Mouse (Mus musculus): ENCODE data around the gene Prss35. TPM values are rescaled to one million over a fixed set of nuclear protein-coding genes. Genes with fewer than 3 reads are reported as not detected.

Prss35 gene
- polyA plus RNA-seq, 2 experiments, result 55.6 to 75.5 TPM

- Histone ChIP-seq H3K27ac (replicated peaks; ENCODE audit: low read depth, low read length) (no peak overlapping the region), H3K27me3 (ENCODE audit: control insufficient read depth, insufficient read depth, low read length) (no peaks in the 10 kb centered on the region), H3K9ac (ENCODE audit: low read depth, low read length, severe bottlenecking) (no peak overlapping the region), H3K4me3 (replicated peaks; ENCODE audit: low read length) (no peak overlapping the region), H3K36me3 (ENCODE audit: control insufficient read depth, insufficient read depth, low read length) (no peaks in the 10 kb centered on the region), H3K9me3 (ENCODE audit: control insufficient read depth, low read length) (no peaks in the 10 kb centered on the region), H3K4me2 (replicated peaks; ENCODE audit: low read depth, low read length, severe bottlenecking) (no peak overlapping the region), H3K4me1 (ENCODE audit: control insufficient read depth, insufficient read depth, low read length) (peaks cover 8% of the 10 kb centered on the region; the same call in 1 of the 2 replicates)
- no peak for ATAC-seq (ENCODE audit: low FRiP score, low read depth)
- 90% methylated on average over 4 of the region's 4 CpGs for WGBS
- TF ChIP-seq POLR2A (IDR thresholded peaks at IDR 0.05; ENCODE audit: borderline replicate concordance, extremely low read depth, insufficient read depth, insufficient read length), result no peak
- no peak for DNase-seq (ENCODE audit: low spot score)
These were observed 18.4 kb upstream of the Prss35 start for GRCm38 (mm10) chr9:86725066-86725465.

- Histone ChIP-seq H3K4me2 (replicated peaks; ENCODE audit: low read depth, low read length, severe bottlenecking) (no peak overlapping the region), H3K4me3 (replicated peaks; ENCODE audit: low read length) (no peak overlapping the region), H3K4me1 (ENCODE audit: control insufficient read depth, insufficient read depth, low read length) (peaks cover 8% of the 10 kb centered on the region; the same call in 1 of the 2 replicates), H3K9ac (ENCODE audit: low read depth, low read length, severe bottlenecking) (no peak overlapping the region), H3K27me3 (ENCODE audit: control insufficient read depth, insufficient read depth, low read length) (no peaks in the 10 kb centered on the region), H3K9me3 (ENCODE audit: control insufficient read depth, low read length) (no peaks in the 10 kb centered on the region), H3K36me3 (ENCODE audit: control insufficient read depth, insufficient read depth, low read length) (no peaks in the 10 kb centered on the region), H3K27ac (replicated peaks; ENCODE audit: low read depth, low read length) (no peak overlapping the region)
- DNase-seq (ENCODE audit: low spot score), result no peak
- no peak for TF ChIP-seq POLR2A (IDR thresholded peaks at IDR 0.05; ENCODE audit: borderline replicate concordance, extremely low read depth, insufficient read depth, insufficient read length)
- no peak for ATAC-seq (ENCODE audit: low FRiP score, low read depth)
- 33% methylated on average over 7 of the region's 7 CpGs for WGBS
These were observed 17.7 kb upstream of the Prss35 start for GRCm38 (mm10) chr9:86725604-86726380.

- Histone ChIP-seq H3K9ac (ENCODE audit: low read depth, low read length, severe bottlenecking) (no peak overlapping the region), H3K36me3 (ENCODE audit: control insufficient read depth, insufficient read depth, low read length) (no peaks in the 10 kb centered on the region), H3K27me3 (ENCODE audit: control insufficient read depth, insufficient read depth, low read length) (no peaks in the 10 kb centered on the region), H3K4me2 (replicated peaks; ENCODE audit: low read depth, low read length, severe bottlenecking) (no peak overlapping the region), H3K9me3 (ENCODE audit: control insufficient read depth, low read length) (no peaks in the 10 kb centered on the region), H3K4me1 (ENCODE audit: control insufficient read depth, insufficient read depth, low read length) (peaks cover 8% of the 10 kb centered on the region; the same call in 1 of the 2 replicates), H3K27ac (replicated peaks; ENCODE audit: low read depth, low read length) (no peak overlapping the region), H3K4me3 (replicated peaks; ENCODE audit: low read length) (no peak overlapping the region)
- no peak for TF ChIP-seq POLR2A (IDR thresholded peaks at IDR 0.05; ENCODE audit: borderline replicate concordance, extremely low read depth, insufficient read depth, insufficient read length)
- DNase-seq (ENCODE audit: low spot score) (no peak), ATAC-seq (ENCODE audit: low FRiP score, low read depth) (no peak)
- 83% methylated on average over 5 of the region's 5 CpGs for WGBS
These were observed 17.1 kb upstream of the Prss35 start for GRCm38 (mm10) chr9:86726381-86726720.

- no peak overlapping the region for H3K27ac ChIP-seq (replicated peaks; ENCODE audit: low read depth, low read length)
- no peaks in the 10 kb centered on the region for H3K9me3 ChIP-seq (ENCODE audit: control insufficient read depth, low read length)
- no peak overlapping the region for H3K9ac ChIP-seq (ENCODE audit: low read depth, low read length, severe bottlenecking)
- no peak overlapping the region for H3K4me3 ChIP-seq (replicated peaks; ENCODE audit: low read length)
- no peak overlapping the region for H3K4me2 ChIP-seq (replicated peaks; ENCODE audit: low read depth, low read length, severe bottlenecking)
- no peak for DNase-seq (ENCODE audit: low spot score)
- H3K4me1 ChIP-seq (ENCODE audit: control insufficient read depth, insufficient read depth, low read length), result peaks cover 8% of the 10 kb centered on the region; the same call in 1 of the 2 replicates
- WGBS, result 82% methylated on average over 10 of the region's 10 CpGs
- no peaks in the 10 kb centered on the region for H3K36me3 ChIP-seq (ENCODE audit: control insufficient read depth, insufficient read depth, low read length)
- no peak for TF ChIP-seq POLR2A (IDR thresholded peaks at IDR 0.05; ENCODE audit: borderline replicate concordance, extremely low read depth, insufficient read depth, insufficient read length)
- no peaks in the 10 kb centered on the region for H3K27me3 ChIP-seq (ENCODE audit: control insufficient read depth, insufficient read depth, low read length)
- ATAC-seq (ENCODE audit: low FRiP score, low read depth), result no peak
These were observed 15.1 kb upstream of the Prss35 start for GRCm38 (mm10) chr9:86728214-86728814.

- no peak overlapping the region for H3K4me2 ChIP-seq (replicated peaks; ENCODE audit: low read depth, low read length, severe bottlenecking)
- no peak overlapping the region for H3K9ac ChIP-seq (ENCODE audit: low read depth, low read length, severe bottlenecking)
- DNase-seq (ENCODE audit: low spot score) (no peak), ATAC-seq (ENCODE audit: low FRiP score, low read depth) (no peak)
- H3K36me3 ChIP-seq (ENCODE audit: control insufficient read depth, insufficient read depth, low read length), result no peaks in the 10 kb centered on the region
- peaks cover 8% of the 10 kb centered on the region; the same call in 1 of the 2 replicates for H3K4me1 ChIP-seq (ENCODE audit: control insufficient read depth, insufficient read depth, low read length)
- WGBS, result 66% methylated on average over 1 of the region's 1 CpGs
- H3K9me3 ChIP-seq (ENCODE audit: control insufficient read depth, low read length), result no peaks in the 10 kb centered on the region
- H3K27me3 ChIP-seq (ENCODE audit: control insufficient read depth, insufficient read depth, low read length), result no peaks in the 10 kb centered on the region
- H3K4me3 ChIP-seq (replicated peaks; ENCODE audit: low read length), result no peak overlapping the region
- TF ChIP-seq POLR2A (IDR thresholded peaks at IDR 0.05; ENCODE audit: borderline replicate concordance, extremely low read depth, insufficient read depth, insufficient read length), result no peak
- no peak overlapping the region for H3K27ac ChIP-seq (replicated peaks; ENCODE audit: low read depth, low read length)
These were observed 14.4 kb upstream of the Prss35 start for GRCm38 (mm10) chr9:86729084-86729483.
